Mouse (Mus musculus) neural tube, embryonic 14.5 days (tissue): Measurements from ENCODE around the gene Gm10719. TPM values are rescaled to one million over a fixed set of nuclear protein-coding genes. Genes with fewer than 3 reads are reported as not detected.
"Not testable (repeated sequence)": the region's sequence is repeated elsewhere in the genome, so short reads cannot be mapped to it uniquely, and the experiment has no call there.

Experiments used
- ATAC-seq: fragments of 200-750 bp; cut with Nextera tagmentation; 2 replicates; pipeline ENCODE4 v1.8.0; 2017; ENCODE audit warnings: low read depth, mild to moderate bottlenecking, moderate TSS enrichment, moderate library complexity
- H3K27ac ChIP-seq: fragments of 300-500 bp; sonication (generic); 2 replicates; pipeline ENCODE4 v1.5.1; 2014; ENCODE audit warnings: low read depth, mild to moderate bottlenecking, control low read depth, low read length, moderate library complexity, mixed read lengths
- H3K27me3 ChIP-seq: fragments of 300-500 bp; sonication (generic); 2 replicates; pipeline ENCODE4 v1.6.1; 2014; ENCODE audit warnings: low read length; ENCODE audit not compliant: control insufficient read depth, insufficient read depth
- H3K36me3 ChIP-seq: fragments of 300-500 bp; sonication (generic); 2 replicates; pipeline ENCODE4 v1.6.1; 2014; ENCODE audit warnings: low read length, mixed read lengths; ENCODE audit not compliant: control insufficient read depth, insufficient read depth
- H3K4me1 ChIP-seq: fragments of 300-500 bp; sonication (generic); 2 replicates; pipeline ENCODE4 v1.6.1; 2014; ENCODE audit warnings: low read length; ENCODE audit not compliant: control insufficient read depth, insufficient read depth
- H3K4me2 ChIP-seq: fragments of 300-500 bp; sonication (generic); 2 replicates; pipeline ENCODE4 v1.6.1; 2014; ENCODE audit warnings: mild to moderate bottlenecking, low read depth, low read length, control low read depth
- H3K4me3 ChIP-seq: fragments of 300-500 bp; sonication (generic); 2 replicates; pipeline ENCODE4 v1.5.1; 2014; ENCODE audit warnings: low read depth, low read length, control low read depth, mixed read lengths
- H3K9ac ChIP-seq: fragments of 300-500 bp; sonication (generic); replicated peaks from 2 replicates; pipeline ENCODE4 v1.6.1; 2014; ENCODE audit warnings: low read depth, mild to moderate bottlenecking, control low read depth, low read length, mixed read lengths
- H3K9me3 ChIP-seq: fragments of 300-500 bp; sonication (generic); 2 replicates; pipeline ENCODE4 v1.6.1; 2016; ENCODE audit warnings: low read length; ENCODE audit not compliant: control insufficient read depth
- WGBS: fragments of 180-500 bp; shearing (Covaris S2); extraction: QIAGEN DNeasy Blood & Tissue Kit; methylation state at CpG from one replicate; pipeline ENCODE4 v1.1.7; 2014; 5-methylcytosine and 5-hydroxymethylcytosine counted together
- polyA plus RNA-seq: library from polyadenylated mRNA; unstranded; fragments of >200 nt; fragmentation: Nextera tagmentation; extraction: Ambion mirVana; gene quantifications from 2 replicates; pipeline ENCODE4 v1.2.1, GENCODE M21; 2014

The Gm10719 gene
- polyA plus RNA-seq, 1 experiment from 2014 or later, result 0.44 TPM

- H3K9me3 ChIP-seq, H3K27me3 ChIP-seq, ATAC-seq, H3K4me2 ChIP-seq, H3K4me3 ChIP-seq, H3K4me1 ChIP-seq, H3K27ac ChIP-seq, H3K36me3 ChIP-seq, H3K9ac ChIP-seq: not testable (repeated sequence)
- WGBS, result 68% methylated on average over 15 of the region's 16 CpGs
Measured at GRCm38 (mm10) chr9:3023985-3024648, 6.9 kb downstream of the Gm10719 start.

- not testable (repeated sequence) for H3K9me3 ChIP-seq, H3K27ac ChIP-seq, H3K4me2 ChIP-seq, H3K9ac ChIP-seq, H3K4me3 ChIP-seq, ATAC-seq, H3K27me3 ChIP-seq, H3K36me3 ChIP-seq, H3K4me1 ChIP-seq
- WGBS, result 75% methylated on average over 12 of the region's 12 CpGs
Measured at GRCm38 (mm10) chr9:3024912-3025467, 7.8 kb downstream of the Gm10719 start, which contains the start of gene Gm10717. Gene Gm10717, plus strand, starts transcription at chr9:3025417.

GRCm38 (mm10) chr9:3025653-3026052 is 8.4 kb downstream of the Gm10719 start:
- not testable (repeated sequence) for H3K4me1 ChIP-seq, H3K4me2 ChIP-seq, H3K9me3 ChIP-seq, H3K9ac ChIP-seq, ATAC-seq, H3K4me3 ChIP-seq, H3K27ac ChIP-seq, H3K36me3 ChIP-seq, H3K27me3 ChIP-seq
- 68% methylated on average over 4 of the region's 6 CpGs for WGBS

- H3K9ac ChIP-seq, H3K4me2 ChIP-seq, H3K27me3 ChIP-seq, H3K27ac ChIP-seq, H3K9me3 ChIP-seq, H3K4me1 ChIP-seq, ATAC-seq, H3K36me3 ChIP-seq, H3K4me3 ChIP-seq: not testable (repeated sequence)
- 67% methylated on average over 5 of the region's 5 CpGs for WGBS
Measured at GRCm38 (mm10) chr9:3026136-3026535, 8.9 kb downstream of the Gm10719 start.

GRCm38 (mm10) chr9:3026741-3027140 is 9.5 kb downstream of the Gm10719 start:
- not testable (repeated sequence) for H3K36me3 ChIP-seq, H3K4me1 ChIP-seq, H3K27ac ChIP-seq, H3K9me3 ChIP-seq, H3K9ac ChIP-seq, ATAC-seq, H3K4me3 ChIP-seq, H3K4me2 ChIP-seq, H3K27me3 ChIP-seq
- WGBS, result 69% methylated on average over 9 of the region's 9 CpGs

- H3K27me3 ChIP-seq, H3K9me3 ChIP-seq, ATAC-seq, H3K4me2 ChIP-seq, H3K27ac ChIP-seq, H3K4me1 ChIP-seq, H3K9ac ChIP-seq, H3K4me3 ChIP-seq, H3K36me3 ChIP-seq: not testable (repeated sequence)
- 79% methylated on average over 9 of the region's 9 CpGs for WGBS
Measured at GRCm38 (mm10) chr9:3027200-3027599, 10.0 kb downstream of the Gm10719 start.

GRCm38 (mm10) chr9:3029276-3030000 is 12.2 kb downstream of the Gm10719 start:
- not testable (repeated sequence) for H3K4me1 ChIP-seq, H3K27me3 ChIP-seq, ATAC-seq, H3K4me2 ChIP-seq, H3K27ac ChIP-seq, H3K4me3 ChIP-seq, H3K9ac ChIP-seq, H3K36me3 ChIP-seq, H3K9me3 ChIP-seq
- 68% methylated on average over 12 of the region's 16 CpGs for WGBS

- H3K36me3 ChIP-seq, H3K4me1 ChIP-seq, H3K9me3 ChIP-seq, H3K4me2 ChIP-seq, H3K27me3 ChIP-seq, H3K9ac ChIP-seq, H3K27ac ChIP-seq, H3K4me3 ChIP-seq, ATAC-seq: not testable (repeated sequence)
- 63% methylated on average over 2 of the region's 10 CpGs for WGBS
Measured at GRCm38 (mm10) chr9:3030677-3031318, 13.6 kb downstream of the Gm10719 start.

GRCm38 (mm10) chr9:3034299-3034698 is 17.1 kb downstream of the Gm10719 start, which contains the start of gene Gm17535:
Gene Gm17535, plus strand, starts transcription at chr9:3034599.
- not testable (repeated sequence) for H3K4me3 ChIP-seq, ATAC-seq, H3K4me1 ChIP-seq, H3K27me3 ChIP-seq, H3K9ac ChIP-seq, H3K36me3 ChIP-seq, H3K27ac ChIP-seq, H3K4me2 ChIP-seq, H3K9me3 ChIP-seq
- no CpG with 5 or more reads among the region's 8 CpGs for WGBS
